Mouse (Mus musculus) lung, embryonic 14.5 days (tissue): ENCODE measurements around the gene 4930469K13Rik. TPM values are rescaled to one million over a fixed set of nuclear protein-coding genes. Genes with fewer than 3 reads are reported as not detected.

Experiments used
- ATAC-seq: fragments of 200-750 bp; cut with Nextera tagmentation; 2 replicates; pipeline ENCODE4 v1.8.0; 2017; ENCODE audit warnings: mild to moderate bottlenecking, moderate TSS enrichment, moderate library complexity; ENCODE audit not compliant: insufficient read depth
- DNase-seq: peaks from one replicate; pipeline ENCODE4 v3.0.0-alpha.2; 2015
- H3K27ac ChIP-seq: fragments of 300-500 bp; sonication (generic); 2 replicates; pipeline ENCODE4 v1.5.1; 2014; ENCODE audit warnings: low read depth, mild to moderate bottlenecking, moderate library complexity
- H3K27me3 ChIP-seq: fragments of 300-500 bp; sonication (generic); 2 replicates; pipeline ENCODE4 v1.6.1; 2014; ENCODE audit warnings: low read length, control low read depth; ENCODE audit not compliant: insufficient read depth
- H3K36me3 ChIP-seq: fragments of 300-500 bp; sonication (generic); 2 replicates; pipeline ENCODE4 v1.6.1; 2014; ENCODE audit warnings: control low read depth; ENCODE audit not compliant: insufficient read depth
- H3K4me1 ChIP-seq: fragments of 300-500 bp; sonication (generic); 2 replicates; pipeline ENCODE4 v1.6.1; 2014; ENCODE audit warnings: antibody characterized with exemption, control low read depth; ENCODE audit not compliant: insufficient read depth
- H3K4me2 ChIP-seq: fragments of 300-500 bp; sonication (generic); 2 replicates; pipeline ENCODE4 v1.6.1; 2014; ENCODE audit warnings: mild to moderate bottlenecking
- H3K4me3 ChIP-seq: fragments of 300-500 bp; sonication (generic); 2 replicates; pipeline ENCODE4 v1.5.1; 2014; ENCODE audit warnings: low read depth, low read length
- H3K9ac ChIP-seq: fragments of 300-500 bp; sonication (generic); 2 replicates; pipeline ENCODE4 v1.6.1; 2014
- H3K9me3 ChIP-seq: fragments of 300-500 bp; sonication (generic); 2 replicates; pipeline ENCODE4 v1.6.1; 2016; ENCODE audit warnings: low read depth, low read length, control low read depth
- CTCF ChIP-seq: IDR thresholded peaks from 2 replicates; pipeline ENCODE4 v1.5.1; 2016; ENCODE audit warnings: antibody characterized with exemption, low read depth
- WGBS: fragments of 180-500 bp; shearing (Covaris S2); extraction: QIAGEN DNeasy Blood & Tissue Kit; methylation state at CpG from one replicate; pipeline ENCODE4 v1.1.7; 2014; 5-methylcytosine and 5-hydroxymethylcytosine counted together
- polyA plus RNA-seq: library from polyadenylated mRNA; unstranded; fragments of >200 nt; fragmentation: Nextera tagmentation; extraction: Ambion mirVana; gene quantifications from 2 replicates; pipeline ENCODE4 v1.2.1, GENCODE M21; 2014

The 4930469K13Rik gene
- polyA plus RNA-seq, 1 experiment from 2014 or later, result not detected

GRCm38 (mm10) chr11:33928658-33929057, 169.7 kb downstream of the 4930469K13Rik start:
- Histone ChIP-seq H3K9ac (no peak overlapping the region), H3K36me3 (no peaks in the 10 kb centered on the region), H3K27ac (no peak overlapping the region), H3K4me1 (0 out of 2 replicates have a peak, but pooled peaks cover 6% of the 10 kb centered on the region), H3K9me3 (no peaks in the 10 kb centered on the region), H3K4me2 (no peak overlapping the region), H3K27me3 (no peaks in the 10 kb centered on the region), H3K4me3 (no peak overlapping the region)
- peak; percentile 33; the same call in 1 of the 2 replicates for ATAC-seq
- 25% methylated on average over 7 of the region's 7 CpGs for WGBS
- peak; percentile 83 for TF ChIP-seq CTCF
- DNase-seq, result peak; percentile 83

GRCm38 (mm10) chr11:33927836-33928235, 170.5 kb downstream of the 4930469K13Rik start:
- ATAC-seq (no peak), DNase-seq (no peak)
- WGBS, result 59% methylated on average over 4 of the region's 4 CpGs

GRCm38 (mm10) chr11:33927321-33927720, 171.0 kb downstream of the 4930469K13Rik start:
- no peaks in the 10 kb centered on the region for H3K27me3 ChIP-seq
- ATAC-seq (no peak), DNase-seq (peak; percentile 46)
- H3K4me2 ChIP-seq, result no peak overlapping the region
- TF ChIP-seq CTCF, result no peak
- no peaks in the 10 kb centered on the region for H3K36me3 ChIP-seq
- WGBS, result 47% methylated on average over 6 of the region's 6 CpGs
- no peak overlapping the region for H3K27ac ChIP-seq
- H3K4me1 ChIP-seq, result 0 out of 2 replicates have a peak, but pooled peaks cover 6% of the 10 kb centered on the region
- H3K9me3 ChIP-seq, result no peaks in the 10 kb centered on the region
- no peak overlapping the region for H3K4me3 ChIP-seq
- H3K9ac ChIP-seq, result no peak overlapping the region

More at GRCm38 (mm10) chr11:33927836-33928235, 170.5 kb downstream of the 4930469K13Rik start:
- Histone ChIP-seq H3K36me3 (no peaks in the 10 kb centered on the region), H3K27ac (no peak overlapping the region), H3K9ac (no peak overlapping the region), H3K9me3 (no peaks in the 10 kb centered on the region), H3K4me1 (0 out of 2 replicates have a peak, but pooled peaks cover 6% of the 10 kb centered on the region), H3K4me2 (no peak overlapping the region), H3K27me3 (no peaks in the 10 kb centered on the region), H3K4me3 (no peak overlapping the region)
- TF ChIP-seq CTCF, result no peak

GRCm38 (mm10) chr11:33926551-33926950, 171.8 kb downstream of the 4930469K13Rik start:
- Histone ChIP-seq H3K36me3 (no peaks in the 10 kb centered on the region), H3K4me1 (0 out of 2 replicates have a peak, but pooled peaks cover 6% of the 10 kb centered on the region), H3K27ac (no peak overlapping the region), H3K9ac (no peak overlapping the region), H3K4me2 (no peak overlapping the region), H3K27me3 (no peaks in the 10 kb centered on the region), H3K4me3 (no peak overlapping the region), H3K9me3 (no peaks in the 10 kb centered on the region)
- ATAC-seq (no peak), DNase-seq (peak; percentile 46)
- WGBS, result 38% methylated on average over 2 of the region's 2 CpGs
- TF ChIP-seq CTCF, result no peak

- Histone ChIP-seq H3K27me3 (no peaks in the 10 kb centered on the region), H3K4me2 (no peak overlapping the region), H3K9me3 (no peaks in the 10 kb centered on the region), H3K9ac (no peak overlapping the region), H3K36me3 (no peaks in the 10 kb centered on the region), H3K4me3 (no peak overlapping the region), H3K4me1 (0 out of 2 replicates have a peak, but pooled peaks cover 6% of the 10 kb centered on the region), H3K27ac (no peak overlapping the region)
- WGBS, result 51% methylated on average over 8 of the region's 8 CpGs
- no peak for ATAC-seq
- DNase-seq, result no peak
- TF ChIP-seq CTCF, result no peak
Observed at GRCm38 (mm10) chr11:33925778-33926177, 172.6 kb downstream of the 4930469K13Rik start.

Other genes with a start within 250 kb of the 4930469K13Rik start
- gene Kcnmb1, start 135.5 kb downstream of the 4930469K13Rik start, polyA plus RNA-seq, result 1.3 and 1.7 TPM in 2 replicates
- gene Kcnip1, start 105.4 kb downstream of the 4930469K13Rik start, polyA plus RNA-seq, result 0.42 and 0.62 TPM in 2 replicates
- 2.5 and 4.0 TPM in 2 replicates for gene Lcp2, start 51.6 kb downstream of the 4930469K13Rik start, polyA plus RNA-seq
- gene Foxi1, start 109.5 kb upstream of the 4930469K13Rik start, polyA plus RNA-seq, result not detected in 2 replicates
- not detected in 2 replicates for gene Fam196b, start 216.3 kb upstream of the 4930469K13Rik start, polyA plus RNA-seq